24 mouse cellular contexts compared by ENCODE assay signal in the genomic region with DNA sequence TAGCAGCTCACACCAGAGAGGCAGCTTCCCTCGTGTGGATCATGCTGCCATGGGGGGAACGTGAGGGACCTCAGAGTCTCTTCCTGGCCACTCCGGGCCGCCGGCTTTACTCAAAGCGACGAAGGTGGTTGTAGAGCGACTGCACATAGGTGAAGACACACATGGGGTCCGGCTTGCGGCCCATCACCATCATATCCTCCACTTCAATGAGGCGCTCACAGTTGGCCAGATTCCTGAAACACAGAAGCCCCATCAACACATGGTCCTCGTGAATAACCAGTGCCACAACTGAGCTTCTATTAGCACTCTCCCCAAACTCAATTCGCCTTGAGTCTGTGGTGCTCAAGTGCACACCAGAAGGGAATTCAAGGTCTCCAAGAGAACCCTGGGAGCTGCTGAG. TPM values are rescaled to one million over a fixed set of nuclear protein-coding genes. Genes with fewer than 3 reads are reported as not detected.
A peak's percentile ranks its signal among the peaks of the same experiment; 100 is the strongest.
DNase-seq lines count a peak whose midpoint lies in the region; ATAC-seq and TF ChIP-seq lines count a peak whose summit lies in the region.
"Had no signal": no experiment of that assay in that cellular context is flagged by ENCODE, and none has a peak within 500 bp of the region (broad histone marks: within the 10 kb centered on the region; RNA-seq: fewer than 3 reads in every experiment).

No protein-coding gene starts in this region.

- intact Hi-C loops in gastrocnemius, adult 2 months (cut with DNase I): no loop called here

- DNase-seq in gastrocnemius, adult 2 months: peak; percentile 25
- DNase-seq in gastrocnemius, postnatal 4 days (ENCODE audit: low spot score in 2 of 2): no peak
- DNase-seq in lung, embryonic 14.5 days: no peak
- DNase-seq in lung, postnatal 25 days (ENCODE audit: low spot score): no peak
- no peak for DNase-seq in lung, postnatal 14 days
- DNase-seq: adrenal gland, adult 8-10 months; adrenal gland, postnatal 14 days; adrenal gland, postnatal 36 days; B cell, adult 2 months; cerebellum, adult 11-12 months; cerebellum, adult 2 months; cerebellum, adult 9-10 months; cerebellum, postnatal 10 days; cerebellum, postnatal 25 days had no signal

- no peak for ATAC-seq in lung, embryonic 14.5 days (ENCODE audit: insufficient read depth)
- no peak for ATAC-seq in lung, embryonic 16.5 days (ENCODE audit: low read depth)
- ATAC-seq: activated CD4-positive, CD25-positive, alpha-beta regulatory T cell, adult 4 months; CD4-positive, CD25-positive, alpha-beta regulatory T cell, adult 4 months; forebrain, embryonic 13.5 days; forebrain, embryonic 15.5 days; Patski had no signal

- H3K4me2 ChIP-seq in lung, embryonic 14.5 days: no peak overlapping the region
- H3K4me2 ChIP-seq in lung, embryonic 16.5 days (ENCODE audit: low read depth, low read length): no peak overlapping the region
- H3K4me2 ChIP-seq: embryonic facial prominence, embryonic 12.5 days; forebrain, embryonic 13.5 days; forebrain, embryonic 15.5 days had no signal

- no peak overlapping the region for H3K9ac ChIP-seq in lung, embryonic 14.5 days
- no peak overlapping the region for H3K9ac ChIP-seq in lung, embryonic 16.5 days (ENCODE audit: low read length)
- H3K9ac ChIP-seq: embryonic facial prominence, embryonic 12.5 days; forebrain, embryonic 13.5 days; forebrain, embryonic 15.5 days had no signal

- peak overlapping the region; percentile 92 for H3K27ac ChIP-seq in gastrocnemius, adult 2 months
- H3K27ac ChIP-seq in lung, embryonic 14.5 days (ENCODE audit: low read depth): peak overlapping the region; percentile 73
- peak overlapping the region; percentile 43 for H3K27ac ChIP-seq in lung, embryonic 16.5 days (ENCODE audit: low read length)
- H3K27ac ChIP-seq: embryonic facial prominence, embryonic 10.5 days; embryonic facial prominence, embryonic 12.5 days; forebrain, embryonic 13.5 days; forebrain, embryonic 15.5 days had no signal

- 87% methylated on average over 13 of the region's 13 CpGs for WGBS in lung, embryonic 14.5 days
- WGBS in lung, embryonic 16.5 days: 88% methylated on average over 13 of the region's 13 CpGs

- no peaks in the 10 kb centered on the region for H3K9me3 ChIP-seq in lung, embryonic 14.5 days (ENCODE audit: low read depth, low read length)
- H3K9me3 ChIP-seq in lung, embryonic 16.5 days (ENCODE audit: control insufficient read depth, low read length): no peaks in the 10 kb centered on the region
- H3K9me3 ChIP-seq: embryonic facial prominence, embryonic 10.5 days; embryonic facial prominence, embryonic 12.5 days; forebrain, embryonic 13.5 days; forebrain, embryonic 15.5 days; G1E had no signal

- no peak for TF ChIP-seq CTCF in gastrocnemius, adult 2 months (IDR thresholded peaks at IDR 0.05)
- no peak for TF ChIP-seq CTCF in lung, embryonic 14.5 days (IDR thresholded peaks at IDR 0.05; ENCODE audit: low read depth)

- no peak overlapping the region for H3K4me3 ChIP-seq in gastrocnemius, adult 2 months
- H3K4me3 ChIP-seq in lung, embryonic 14.5 days (ENCODE audit: low read depth, low read length): no peak overlapping the region
- no peak overlapping the region for H3K4me3 ChIP-seq in lung, embryonic 16.5 days (ENCODE audit: low read length)
- H3K4me3 ChIP-seq: embryonic facial prominence, embryonic 10.5 days; embryonic facial prominence, embryonic 12.5 days; forebrain, embryonic 13.5 days; forebrain, embryonic 15.5 days had no signal

- no peaks in the 10 kb centered on the region for H3K27me3 ChIP-seq in lung, embryonic 14.5 days (ENCODE audit: insufficient read depth, low read length)
- no peaks in the 10 kb centered on the region for H3K27me3 ChIP-seq in lung, embryonic 16.5 days (ENCODE audit: control insufficient read depth, insufficient read depth, low read depth, low read length)
- H3K27me3 ChIP-seq: embryonic facial prominence, embryonic 12.5 days; forebrain, embryonic 13.5 days; forebrain, embryonic 15.5 days; Patski had no signal

- H3K36me3 ChIP-seq in lung, embryonic 14.5 days (ENCODE audit: insufficient read depth): peaks cover 90% of the 10 kb centered on the region
- peaks cover 20% of the 10 kb centered on the region for H3K36me3 ChIP-seq in lung, embryonic 16.5 days (ENCODE audit: control insufficient read depth, insufficient read depth, low read length)
- H3K36me3 ChIP-seq: embryonic facial prominence, embryonic 10.5 days; embryonic facial prominence, embryonic 12.5 days; forebrain, embryonic 15.5 days; G1E had no signal

- H3K4me1 ChIP-seq in lung, embryonic 14.5 days (ENCODE audit: insufficient read depth): peaks cover 35% of the 10 kb centered on the region
- H3K4me1 ChIP-seq in lung, embryonic 16.5 days (replicated peaks; ENCODE audit: control insufficient read depth, insufficient read depth, low read length): peaks cover 27% of the 10 kb centered on the region

RNA-seq across cellular contexts. Expression of a gene that starts 20.3 kb away (rescaled TPM):
- total RNA-seq in gastrocnemius, adult 2 months (2021): 100 to 1,000 TPM; 238 to 342 TPM
- total RNA-seq in gastrocnemius, postnatal 4 days (2021): 100 to 1,000 TPM; 160 to 187 TPM
- 107 and 122 TPM in 2 replicates for polyA plus RNA-seq in lung, embryonic 14.5 days (2014; fragmentation: Nextera tagmentation; extraction: Ambion mirVana)
- polyA plus RNA-seq in lung, embryonic 16.5 days (2015; fragmentation: Nextera tagmentation; extraction: Ambion mirVana): 133 and 136 TPM in 2 replicates
- polyA plus RNA-seq: activated CD4-positive, CD25-positive, alpha-beta regulatory T cell, adult 4 months; G1E had no signal

RNA-seq across cellular contexts. Expression of a gene that starts 28.9 kb away (rescaled TPM):
- total RNA-seq in gastrocnemius, adult 2 months (2021): 1 to 10 TPM in 1 of 2 experiments, under 1 TPM in 1; 0.33 to 2.6 TPM
- total RNA-seq in gastrocnemius, postnatal 4 days (2021): 1 to 10 TPM; 1.5 to 2.2 TPM
- polyA plus RNA-seq in lung, embryonic 14.5 days (2014; fragmentation: Nextera tagmentation; extraction: Ambion mirVana): 6.1 and 6.5 TPM in 2 replicates
- polyA plus RNA-seq in lung, embryonic 16.5 days (2015; fragmentation: Nextera tagmentation; extraction: Ambion mirVana): 17.8 and 22.4 TPM in 2 replicates
- total RNA-seq: adrenal gland, postnatal 14 days; G1E had no signal
- polyA plus RNA-seq: activated CD4-positive, CD25-positive, alpha-beta regulatory T cell, adult 4 months; CD4-positive, CD25-positive, alpha-beta regulatory T cell, adult 4 months; G1E; Patski had no signal

RNA-seq across cellular contexts. Expression of a gene that starts 44.1 kb away (rescaled TPM):
- 1 to 10 TPM in 1 of 2 experiments, under 1 TPM in 1; 0.67 to 5.5 TPM for total RNA-seq in gastrocnemius, adult 2 months (2021)
- total RNA-seq in gastrocnemius, postnatal 4 days (2021): under 1 TPM; 0.23 to 0.32 TPM
- not detected in 2 replicates for polyA plus RNA-seq in lung, embryonic 14.5 days (2014; fragmentation: Nextera tagmentation; extraction: Ambion mirVana)
- polyA plus RNA-seq in lung, embryonic 16.5 days (2015; fragmentation: Nextera tagmentation; extraction: Ambion mirVana): 0.19 TPM in 1 of 2 replicates, not detected in the other
- polyA plus RNA-seq: activated CD4-positive, CD25-positive, alpha-beta regulatory T cell, adult 4 months; CD4-positive, CD25-positive, alpha-beta regulatory T cell, adult 4 months; forebrain, embryonic 11.5 days; forebrain, embryonic 13.5 days; forebrain, embryonic 15.5 days; G1E had no signal

RNA-seq across cellular contexts. Expression of a gene that starts 50.0 kb away (rescaled TPM):
- 10 to 100 TPM; 60.2 to 60.9 TPM for total RNA-seq in gastrocnemius, adult 2 months (2021)
- total RNA-seq in gastrocnemius, postnatal 4 days (2021): 10 to 100 TPM; 71.8 to 90.1 TPM
- polyA plus RNA-seq in lung, embryonic 14.5 days (2014; fragmentation: Nextera tagmentation; extraction: Ambion mirVana): 157 and 161 TPM in 2 replicates
- 106 and 126 TPM in 2 replicates for polyA plus RNA-seq in lung, embryonic 16.5 days (2015; fragmentation: Nextera tagmentation; extraction: Ambion mirVana)
